Mouse (Mus musculus) intestine, postnatal 0 days (tissue): ENCODE data around the gene Olfr1020. TPM values are rescaled to one million over a fixed set of nuclear protein-coding genes. Genes with fewer than 3 reads are reported as not detected.

Source experiments
- ATAC-seq: fragments of 200-750 bp; cut with Nextera tagmentation; 2 replicates; pipeline ENCODE4 v1.8.0; 2017; ENCODE audit warnings: mild to moderate bottlenecking, moderate TSS enrichment, moderate library complexity
- H3K27ac ChIP-seq: fragments of 300-500 bp; sonication (generic); 2 replicates; pipeline ENCODE4 v1.5.1; 2014; ENCODE audit warnings: mild to moderate bottlenecking, low read depth, low read length, moderate library complexity
- H3K27me3 ChIP-seq: fragments of 300-500 bp; sonication (generic); replicated peaks from 2 replicates; pipeline ENCODE4 v1.6.1; 2014; ENCODE audit warnings: low read length, mixed read lengths; ENCODE audit not compliant: control insufficient read depth, insufficient read depth
- H3K36me3 ChIP-seq: fragments of 300-500 bp; sonication (generic); 2 replicates; pipeline ENCODE4 v1.6.1; 2014; ENCODE audit warnings: mild to moderate bottlenecking, moderate library complexity; ENCODE audit not compliant: control insufficient read depth, insufficient read depth
- H3K4me1 ChIP-seq: fragments of 300-500 bp; sonication (generic); replicated peaks from 2 replicates; pipeline ENCODE4 v1.6.1; 2014; ENCODE audit warnings: antibody characterized with exemption, low read length, mixed read lengths; ENCODE audit not compliant: control insufficient read depth, insufficient read depth
- H3K4me2 ChIP-seq: fragments of 300-500 bp; sonication (generic); replicated peaks from 2 replicates; pipeline ENCODE4 v1.6.1; 2014; ENCODE audit warnings: low read depth, mild to moderate bottlenecking, moderate library complexity
- H3K4me3 ChIP-seq: fragments of 300-500 bp; sonication (generic); 2 replicates; pipeline ENCODE4 v1.5.1; 2014; ENCODE audit warnings: low read depth, low read length
- H3K9ac ChIP-seq: fragments of 300-500 bp; sonication (generic); 2 replicates; pipeline ENCODE4 v1.6.1; 2014; ENCODE audit warnings: mild to moderate bottlenecking, low read depth, low read length
- H3K9me3 ChIP-seq: fragments of 300-500 bp; sonication (generic); 2 replicates; pipeline ENCODE4 v1.6.1; 2016; ENCODE audit warnings: mixed run types; ENCODE audit not compliant: control insufficient read depth
- CTCF ChIP-seq: sonication (generic); IDR thresholded peaks from 2 replicates; pipeline ENCODE4 v1.5.1; 2016; ENCODE audit warnings: low read depth, mild to moderate bottlenecking, control low read depth, antibody characterized with exemption, moderate library complexity
- WGBS: fragments of 180-500 bp; shearing (Covaris S2); extraction: QIAGEN DNeasy Blood & Tissue Kit; methylation state at CpG from one replicate; pipeline ENCODE4 v1.1.7; 2014; 5-methylcytosine and 5-hydroxymethylcytosine counted together
- polyA plus RNA-seq: library from polyadenylated mRNA; unstranded; fragments of >200 nt; fragmentation: Nextera tagmentation; extraction: Ambion mirVana; gene quantifications from 2 replicates; pipeline ENCODE4 v1.2.1, GENCODE M21; 2015

Gene Olfr1020
- not detected in 2 replicates for polyA plus RNA-seq

- Histone ChIP-seq H3K27me3 (no peaks in the 10 kb centered on the region), H3K4me1 (no peaks in the 10 kb centered on the region), H3K9me3 (no peaks in the 10 kb centered on the region), H3K27ac (no peak within 1 kb of the TSS), H3K9ac (no peak within 1 kb of the TSS), H3K36me3 (no peaks in the 10 kb centered on the region), H3K4me3 (no peak within 1 kb of the TSS), H3K4me2 (no peak within 1 kb of the TSS)
- ATAC-seq, result no peak
- TF ChIP-seq CTCF, result no peak
- 92% methylated on average over 1 of the region's 1 CpGs for WGBS
These were observed at the start of gene Olfr1020 for GRCm38 (mm10) chr2:85846730-85847129. Olfr1020 (plus strand) TSS chr2:85847030.

GRCm38 (mm10) chr2:85802444-85802843 lies 44.4 kb upstream of the Olfr1020 start, which contains the start of gene Olfr1016:
Olfr1016 (minus strand) TSS chr2:85802544.
- no peak within 1 kb of the TSS for H3K4me3 ChIP-seq
- no peak for ATAC-seq
- no peaks in the 10 kb centered on the region for H3K4me1 ChIP-seq
- no peaks in the 10 kb centered on the region for H3K36me3 ChIP-seq
- TF ChIP-seq CTCF, result no peak
- no peak within 1 kb of the TSS for H3K9ac ChIP-seq
- 90% methylated on average over 2 of the region's 2 CpGs for WGBS
- H3K9me3 ChIP-seq, result no peaks in the 10 kb centered on the region
- no peaks in the 10 kb centered on the region for H3K27me3 ChIP-seq
- no peak within 1 kb of the TSS for H3K4me2 ChIP-seq
- no peak within 1 kb of the TSS for H3K27ac ChIP-seq

- 84% methylated on average over 4 of the region's 4 CpGs for WGBS
- ATAC-seq, result no peak
These were observed 42.3 kb upstream of the Olfr1020 start for GRCm38 (mm10) chr2:85804501-85804900.

GRCm38 (mm10) chr2:85818179-85818578 lies 28.7 kb upstream of the Olfr1020 start, which contains the start of gene Olfr1018:
Olfr1018 (plus strand) TSS chr2:85818479.
- no peak for TF ChIP-seq CTCF
- H3K4me2 ChIP-seq, result no peak within 1 kb of the TSS
- no peak within 1 kb of the TSS for H3K27ac ChIP-seq
- H3K9me3 ChIP-seq, result no peaks in the 10 kb centered on the region
- H3K9ac ChIP-seq, result no peak within 1 kb of the TSS
- no peaks in the 10 kb centered on the region for H3K27me3 ChIP-seq
- ATAC-seq, result no peak
- H3K4me1 ChIP-seq, result no peaks in the 10 kb centered on the region
- no peak within 1 kb of the TSS for H3K4me3 ChIP-seq
- no peaks in the 10 kb centered on the region for H3K36me3 ChIP-seq

More at GRCm38 (mm10) chr2:85804501-85804900, 42.3 kb upstream of the Olfr1020 start:
- H3K36me3 ChIP-seq, result no peaks in the 10 kb centered on the region
- no peak overlapping the region for H3K9ac ChIP-seq
- no peak for TF ChIP-seq CTCF
- no peaks in the 10 kb centered on the region for H3K27me3 ChIP-seq
- H3K4me1 ChIP-seq, result no peaks in the 10 kb centered on the region
- H3K4me2 ChIP-seq, result no peak overlapping the region
- no peak overlapping the region for H3K27ac ChIP-seq
- no peaks in the 10 kb centered on the region for H3K9me3 ChIP-seq
- no peak overlapping the region for H3K4me3 ChIP-seq

- Histone ChIP-seq H3K36me3 (no peaks in the 10 kb centered on the region), H3K4me2 (no peak within 1 kb of the TSS), H3K9ac (no peak within 1 kb of the TSS), H3K27ac (no peak within 1 kb of the TSS), H3K4me1 (no peaks in the 10 kb centered on the region), H3K4me3 (no peak within 1 kb of the TSS), H3K9me3 (no peaks in the 10 kb centered on the region), H3K27me3 (no peaks in the 10 kb centered on the region)
- ATAC-seq, result no peak
- no peak for TF ChIP-seq CTCF
These were observed 1.4 kb upstream of the Olfr1020 start, which contains the start of gene Olfr1019 for GRCm38 (mm10) chr2:85845383-85845782. Olfr1019 (minus strand) TSS chr2:85845483.

GRCm38 (mm10) chr2:85868294-85868693 lies 21.5 kb downstream of the Olfr1020 start, which contains the start of gene Olfr1022:
Olfr1022 (plus strand) TSS chr2:85868594.
- Histone ChIP-seq H3K36me3 (no peaks in the 10 kb centered on the region), H3K4me3 (no peak within 1 kb of the TSS), H3K9ac (no peak within 1 kb of the TSS), H3K27me3 (no peaks in the 10 kb centered on the region), H3K9me3 (no peaks in the 10 kb centered on the region), H3K27ac (no peak within 1 kb of the TSS), H3K4me2 (no peak within 1 kb of the TSS), H3K4me1 (no peaks in the 10 kb centered on the region)
- 46% methylated on average over 2 of the region's 2 CpGs for WGBS
- TF ChIP-seq CTCF, result no peak
- no peak for ATAC-seq

- Histone ChIP-seq H3K27ac (no peak within 1 kb of the TSS), H3K36me3 (no peaks in the 10 kb centered on the region), H3K4me1 (no peaks in the 10 kb centered on the region), H3K4me2 (no peak within 1 kb of the TSS), H3K9ac (no peak within 1 kb of the TSS), H3K27me3 (no peaks in the 10 kb centered on the region), H3K4me3 (no peak within 1 kb of the TSS), H3K9me3 (no peaks in the 10 kb centered on the region)
- no peak for ATAC-seq
- no peak for TF ChIP-seq CTCF
- WGBS, result 70% methylated on average over 2 of the region's 2 CpGs
These were observed 38.5 kb downstream of the Olfr1020 start, which contains the start of gene Olfr1023 for GRCm38 (mm10) chr2:85885340-85885739. Olfr1023 (plus strand) TSS chr2:85885640.

Other genes with a start within 250 kb of the Olfr1020 start
- gene Olfr1000, start 235.1 kb upstream of the Olfr1020 start, polyA plus RNA-seq, result not detected in 2 replicates
- gene Olfr1002, start 196.3 kb upstream of the Olfr1020 start, polyA plus RNA-seq, result not detected in 2 replicates
- not detected in 2 replicates for gene Olfr154, start 182.6 kb upstream of the Olfr1020 start, polyA plus RNA-seq
- not detected in 2 replicates for gene Olfr1006, start 168.3 kb upstream of the Olfr1020 start, polyA plus RNA-seq
- not detected in 2 replicates for gene Olfr1008, start 157.6 kb upstream of the Olfr1020 start, polyA plus RNA-seq
- not detected in 2 replicates for gene Olfr1009, start 131.6 kb upstream of the Olfr1020 start, polyA plus RNA-seq
- gene Olfr1012, start 84.3 kb upstream of the Olfr1020 start, polyA plus RNA-seq, result not detected in 2 replicates
- gene Olfr1013, start 79.9 kb upstream of the Olfr1020 start, polyA plus RNA-seq, result not detected in 2 replicates
- not detected in 2 replicates for gene Olfr1014, start 74.3 kb upstream of the Olfr1020 start, polyA plus RNA-seq
- gene Olfr1015, start 65.0 kb upstream of the Olfr1020 start, polyA plus RNA-seq, result not detected in 2 replicates
- not detected in 2 replicates for gene Olfr1016, start 44.5 kb upstream of the Olfr1020 start, polyA plus RNA-seq
- not detected in 2 replicates for gene Olfr1018, start 28.6 kb upstream of the Olfr1020 start, polyA plus RNA-seq
- gene Olfr1019, start 1.5 kb upstream of the Olfr1020 start, polyA plus RNA-seq, result not detected in 2 replicates
- not detected in 2 replicates for gene Olfr1022, start 21.6 kb downstream of the Olfr1020 start, polyA plus RNA-seq
- gene Olfr1023, start 38.6 kb downstream of the Olfr1020 start, polyA plus RNA-seq, result not detected in 2 replicates
- not detected in 2 replicates for gene Olfr1024, start 58.0 kb downstream of the Olfr1020 start, polyA plus RNA-seq
- not detected in 2 replicates for gene Olfr1025-ps1, start 68.2 kb downstream of the Olfr1020 start, polyA plus RNA-seq
- not detected in 2 replicates for gene Olfr1026, start 74.5 kb downstream of the Olfr1020 start, polyA plus RNA-seq
- gene Olfr1028, start 103.4 kb downstream of the Olfr1020 start, polyA plus RNA-seq, result not detected in 2 replicates
- not detected in 2 replicates for gene Olfr1029, start 126.9 kb downstream of the Olfr1020 start, polyA plus RNA-seq
- not detected in 2 replicates for gene Olfr1030, start 132.2 kb downstream of the Olfr1020 start, polyA plus RNA-seq
- not detected in 2 replicates for gene Olfr1031, start 143.3 kb downstream of the Olfr1020 start, polyA plus RNA-seq
- gene Olfr1032, start 158.5 kb downstream of the Olfr1020 start, polyA plus RNA-seq, result not detected in 2 replicates
- 1.3 and 1.5 TPM in 2 replicates for gene Olfr1033, start 173.6 kb downstream of the Olfr1020 start, polyA plus RNA-seq
- gene Olfr1034, start 198.8 kb downstream of the Olfr1020 start, polyA plus RNA-seq, result 0.03 TPM in 1 of 2 replicates, not detected in the other
- not detected in 2 replicates for gene Olfr1036, start 227.0 kb downstream of the Olfr1020 start, polyA plus RNA-seq
- not detected in 2 replicates for gene Olfr1037, start 240.4 kb downstream of the Olfr1020 start, polyA plus RNA-seq